Mouse (Mus musculus) bone marrow macrophage, adult 2 months (primary cell): ENCODE data around the gene Slc26a11.

ENCODE experiments used
- CTCF ChIP-seq: IDR thresholded peaks from 2 replicates; pipeline ENCODE4 v1.5.1; 2012; ENCODE audit warnings: low read depth, mild to moderate bottlenecking, low read length, moderate library complexity
- POLR2A ChIP-seq: IDR thresholded peaks from 2 replicates; pipeline ENCODE4 v1.6.1; 2012; ENCODE audit warnings: mild to moderate bottlenecking, low read depth, low read length, borderline replicate concordance

DNA sequence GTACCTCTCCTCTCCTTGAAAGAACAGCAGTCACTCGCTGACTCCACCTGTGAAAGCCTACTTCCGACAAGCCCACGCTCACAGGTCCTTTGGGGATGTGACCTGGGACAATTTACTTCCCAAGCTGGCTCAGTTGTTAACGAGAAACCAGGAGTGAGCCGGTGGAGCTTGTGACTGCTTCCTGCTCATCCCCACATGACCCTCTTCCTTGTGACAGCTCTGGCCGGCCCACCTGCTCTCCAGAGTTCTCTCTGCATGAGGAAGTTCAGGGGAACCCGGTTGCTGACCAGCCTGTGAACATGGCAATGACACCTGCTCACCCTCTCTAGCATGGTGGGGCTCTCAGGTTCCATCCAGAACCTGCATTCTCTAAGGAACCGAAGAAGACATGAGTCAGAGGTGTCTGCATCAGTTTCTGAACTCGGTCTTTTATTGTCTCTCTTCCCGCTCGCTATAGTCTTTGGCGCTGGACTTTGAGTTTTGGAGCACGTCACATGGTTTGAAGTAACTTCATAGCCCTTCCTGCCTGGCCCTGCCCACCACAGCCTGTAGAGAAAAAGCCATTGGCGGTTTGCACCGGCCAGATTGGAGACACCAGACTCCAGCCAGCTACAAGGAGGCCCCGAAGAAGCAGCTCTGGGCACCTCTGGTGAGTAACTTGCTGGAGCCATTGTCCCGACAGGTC is 41.0 kb upstream of the Slc26a11 start:
- TF ChIP-seq CTCF (no peak), POLR2A (no peak)
